Mouse (Mus musculus): Measurements from ENCODE around the gene Ing3. TPM values are rescaled to one million over a fixed set of nuclear protein-coding genes. Genes with fewer than 3 reads are reported as not detected.

Gene Ing3
- polyA plus RNA-seq, 1 experiment from 2014 or later: 41.3 TPM

GRCm38 (mm10) chr6:22019637-22020036 lies 70.3 kb downstream of the Ing3 start:
- WGBS: 48% methylated on average over 10 of the region's 10 CpGs
- ATAC-seq (replicated peaks; ENCODE audit: low FRiP score, low TSS enrichment, low read depth) (no peak), DNase-seq (ENCODE audit: low spot score) (no peak)
- Histone ChIP-seq H3K36me3 (ENCODE audit: control insufficient read depth, insufficient read depth, low read length) (no peaks in the 10 kb centered on the region; the same call in 1 of the 2 replicates), H3K9me3 (ENCODE audit: control insufficient read depth, low read length) (no peaks in the 10 kb centered on the region), H3K4me1 (replicated peaks; ENCODE audit: control insufficient read depth, insufficient read depth, low read length) (peaks cover 7% of the 10 kb centered on the region; the same call in 1 of the 2 replicates), H3K4me2 (ENCODE audit: low read length) (no peak overlapping the region), H3K9ac (ENCODE audit: low read length) (no peak overlapping the region), H3K27ac (ENCODE audit: low read depth) (no peak overlapping the region), H3K27me3 (replicated peaks; ENCODE audit: control insufficient read depth, insufficient read depth, low read length) (no peaks in the 10 kb centered on the region), H3K4me3 (ENCODE audit: low read depth, low read length) (no peak overlapping the region)

DNA sequence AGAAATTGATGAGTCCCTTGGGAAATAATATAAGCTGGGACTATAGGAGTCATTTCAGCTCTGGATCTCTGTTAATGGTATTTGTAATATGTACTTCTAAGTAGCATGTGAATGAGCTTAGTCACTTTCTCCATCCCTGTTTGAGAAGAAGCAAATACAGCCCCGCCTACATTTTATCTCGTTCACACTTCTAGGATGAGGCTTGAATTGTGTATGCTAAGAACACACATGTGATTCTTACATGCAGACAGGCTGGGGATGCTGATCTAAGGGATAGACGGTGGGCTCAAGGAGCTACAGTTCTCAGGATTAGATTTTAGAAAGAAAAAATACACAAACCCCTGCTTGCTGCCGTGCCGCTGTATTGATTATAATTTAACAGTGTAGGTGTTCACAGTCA lies 71.3 kb downstream of the Ing3 start:
- Histone ChIP-seq H3K9ac (ENCODE audit: low read length) (no peak overlapping the region), H3K36me3 (ENCODE audit: control insufficient read depth, insufficient read depth, low read length) (no peaks in the 10 kb centered on the region; the same call in 1 of the 2 replicates), H3K27me3 (replicated peaks; ENCODE audit: control insufficient read depth, insufficient read depth, low read length) (no peaks in the 10 kb centered on the region), H3K4me1 (replicated peaks; ENCODE audit: control insufficient read depth, insufficient read depth, low read length) (peaks cover 14% of the 10 kb centered on the region), H3K27ac (ENCODE audit: low read depth) (no peak overlapping the region), H3K4me3 (ENCODE audit: low read depth, low read length) (no peak overlapping the region), H3K9me3 (ENCODE audit: control insufficient read depth, low read length) (no peaks in the 10 kb centered on the region), H3K4me2 (ENCODE audit: low read length) (no peak overlapping the region)
- no peak for ATAC-seq (replicated peaks; ENCODE audit: low FRiP score, low TSS enrichment, low read depth)
- DNase-seq (ENCODE audit: low spot score): peak; percentile 27
- 65% methylated on average over 5 of the region's 5 CpGs for WGBS

- H3K9ac ChIP-seq (ENCODE audit: low read length): no peak overlapping the region
- peaks cover 20% of the 10 kb centered on the region for H3K4me1 ChIP-seq (replicated peaks; ENCODE audit: control insufficient read depth, insufficient read depth, low read length)
- WGBS: 86% methylated on average over 3 of the region's 3 CpGs
- no peak for DNase-seq (ENCODE audit: low spot score)
- no peak overlapping the region for H3K27ac ChIP-seq (ENCODE audit: low read depth)
- H3K36me3 ChIP-seq (ENCODE audit: control insufficient read depth, insufficient read depth, low read length): no peaks in the 10 kb centered on the region; the same call in 1 of the 2 replicates
- no peak for ATAC-seq (replicated peaks; ENCODE audit: low FRiP score, low TSS enrichment, low read depth)
- H3K4me3 ChIP-seq (ENCODE audit: low read depth, low read length): no peak overlapping the region
- no peak overlapping the region for H3K4me2 ChIP-seq (ENCODE audit: low read length)
- no peaks in the 10 kb centered on the region for H3K9me3 ChIP-seq (ENCODE audit: control insufficient read depth, low read length)
- H3K27me3 ChIP-seq (replicated peaks; ENCODE audit: control insufficient read depth, insufficient read depth, low read length): no peaks in the 10 kb centered on the region
Measured at GRCm38 (mm10) chr6:22021315-22021714, 71.9 kb downstream of the Ing3 start.

DNA sequence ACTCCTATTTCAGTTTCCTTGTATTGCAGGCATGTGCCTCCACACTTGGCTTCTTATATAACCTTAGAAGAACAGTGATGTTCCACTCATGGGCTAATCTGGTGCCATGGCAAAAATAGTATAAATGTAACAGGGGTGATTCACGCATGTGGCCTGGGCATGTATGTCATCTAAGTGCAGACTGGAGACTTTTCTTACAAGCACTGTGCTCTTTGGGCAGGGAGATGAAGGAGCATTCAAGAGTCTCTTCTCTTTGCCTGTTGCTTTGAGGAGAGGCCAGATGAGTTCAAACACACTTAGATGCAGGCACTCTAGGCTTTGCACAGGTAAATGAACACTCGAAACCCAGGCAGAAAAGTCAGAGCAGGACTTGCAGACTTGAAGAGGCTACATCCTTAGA lies 74.8 kb downstream of the Ing3 start:
- WGBS: 93% methylated on average over 2 of the region's 2 CpGs
- Histone ChIP-seq H3K9ac (ENCODE audit: low read length) (no peak overlapping the region), H3K4me1 (replicated peaks; ENCODE audit: control insufficient read depth, insufficient read depth, low read length) (peaks cover 21% of the 10 kb centered on the region), H3K27me3 (replicated peaks; ENCODE audit: control insufficient read depth, insufficient read depth, low read length) (no peaks in the 10 kb centered on the region), H3K27ac (ENCODE audit: low read depth) (no peak overlapping the region), H3K4me2 (ENCODE audit: low read length) (no peak overlapping the region), H3K9me3 (ENCODE audit: control insufficient read depth, low read length) (no peaks in the 10 kb centered on the region), H3K4me3 (ENCODE audit: low read depth, low read length) (no peak overlapping the region), H3K36me3 (ENCODE audit: control insufficient read depth, insufficient read depth, low read length) (no peaks in the 10 kb centered on the region)
- no peak for ATAC-seq (replicated peaks; ENCODE audit: low FRiP score, low TSS enrichment, low read depth)
- peak; percentile 35 for DNase-seq (ENCODE audit: low spot score)

Other genes with a start within 250 kb of the Ing3 start
- gene Tspan12, start 97.1 kb upstream of the Ing3 start, polyA plus RNA-seq (2014; fragmentation: Nextera tagmentation; extraction: Ambion mirVana): 109 and 120 TPM in 2 replicates
- gene Cped1, start 36.3 kb downstream of the Ing3 start, polyA plus RNA-seq (2014; fragmentation: Nextera tagmentation; extraction: Ambion mirVana): 35.5 and 38.5 TPM in 2 replicates

Data from intestine, embryonic 14.5 days (tissue).